Mouse (Mus musculus) E14TG2a.4 (cell line): ENCODE measurements at regions not wholly inside any gene's neighbourhood (a gene's known extent, or its start where the extent isn't known, plus 50 kb on each side); places are given as distances from the start of the nearest gene placed in this dataset.

Experiments used
- CTCF ChIP-seq: conservative IDR thresholded peaks from 2 replicates; pipeline ENCODE4 v1.5.1; 2014; ENCODE audit warnings: low read length
- POU5F1 ChIP-seq: IDR thresholded peaks from 2 replicates; pipeline ENCODE4 v1.6.1; 2014; ENCODE audit warnings: low read length, borderline replicate concordance

DNA sequence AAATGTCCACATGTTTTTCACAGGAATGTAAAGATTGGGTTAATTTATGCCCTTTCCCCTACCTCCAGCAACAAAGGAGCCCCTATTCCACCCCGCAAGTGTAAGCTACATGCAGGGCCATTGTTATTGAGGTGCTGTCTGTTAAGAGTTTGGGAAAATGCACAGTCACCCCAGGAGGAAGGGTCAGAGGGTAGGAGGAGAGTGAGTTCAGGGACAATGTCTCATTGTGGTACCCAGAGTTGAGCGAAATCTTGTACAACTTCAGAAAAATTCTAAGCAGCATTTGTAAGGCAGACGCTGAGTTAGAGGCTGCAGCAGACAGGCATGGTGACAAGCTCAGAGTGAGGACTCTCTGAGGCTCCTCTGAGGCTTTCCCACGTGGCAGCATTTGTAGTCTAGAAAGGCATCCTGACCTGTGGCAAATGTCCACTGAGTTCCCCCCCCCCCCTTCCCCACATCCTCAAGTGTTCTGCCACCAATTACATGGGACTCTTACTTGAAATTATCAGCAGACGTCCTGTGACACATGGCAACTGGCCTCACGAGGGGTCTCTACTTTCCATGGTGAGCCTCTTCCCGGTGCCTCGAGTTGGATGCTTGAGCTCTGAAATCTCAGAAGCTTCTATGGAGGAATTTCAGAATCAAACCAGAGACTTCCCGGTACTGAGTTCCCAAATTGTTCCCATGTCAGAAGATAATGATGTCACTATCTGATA lies 57.8 kb upstream of the Cops8 start:
- TF ChIP-seq CTCF (no peak), POU5F1 (no peak)
